Mouse (Mus musculus): ENCODE measurements around the gene Hoxa13. TPM values are rescaled to one million over a fixed set of nuclear protein-coding genes. Genes with fewer than 3 reads are reported as not detected.

Hoxa13 gene
- polyA plus RNA-seq, 1 experiment, result 0.77 TPM

GRCm38 (mm10) chr6:52300806-52301205 is 40.1 kb upstream of the Hoxa13 start:
- H3K4me3 ChIP-seq (ENCODE audit: insufficient read depth, poor library complexity, severe bottlenecking), result no peak overlapping the region
- no peak overlapping the region for H3ac ChIP-seq (ENCODE audit: control insufficient read depth, insufficient read length, low read depth)
- H3K36me3 ChIP-seq (ENCODE audit: control insufficient read depth, insufficient read depth), result no peaks in the 10 kb centered on the region
- H3K79me2 ChIP-seq (ENCODE audit: control insufficient read depth, insufficient read depth), result no peaks in the 10 kb centered on the region
- H3K27me3 ChIP-seq (ENCODE audit: control insufficient read depth, insufficient read depth, insufficient read length), result no peaks in the 10 kb centered on the region
- H3K79me3 ChIP-seq (ENCODE audit: low read depth), result no peaks in the 10 kb centered on the region
- no peak for TF ChIP-seq MYOG (IDR thresholded peaks at IDR 0.05; ENCODE audit: control insufficient read depth, extremely low read depth, insufficient read length)

DNA sequence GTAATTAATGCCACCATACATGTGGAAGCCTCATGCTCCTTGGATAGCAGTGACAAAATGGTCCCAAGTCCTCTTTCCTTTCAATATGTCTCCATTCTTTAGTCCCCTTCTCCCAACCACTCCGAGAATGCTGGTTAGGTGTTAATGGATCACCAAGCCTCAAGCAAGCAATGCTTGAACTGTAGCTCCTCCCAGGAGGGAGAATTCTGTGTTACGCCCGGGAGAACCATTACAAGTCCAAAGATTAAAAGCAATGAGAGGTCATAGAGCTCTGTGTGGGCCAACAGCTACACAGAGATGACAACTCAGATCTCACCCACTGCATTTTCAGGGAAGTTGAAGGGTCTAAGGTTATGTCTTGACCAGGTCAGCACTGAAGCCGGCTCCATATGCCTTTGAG is 37.8 kb upstream of the Hoxa13 start:
- no peak for TF ChIP-seq USF1 (IDR thresholded peaks at IDR 0.05; ENCODE audit: low read depth)
- Histone ChIP-seq H3K27me3 (ENCODE audit: control insufficient read depth, insufficient read depth, insufficient read length) (no peaks in the 10 kb centered on the region), H3ac (ENCODE audit: control insufficient read depth, insufficient read length, low read depth) (no peak overlapping the region), H3K79me3 (ENCODE audit: low read depth) (no peaks in the 10 kb centered on the region), H3K4me3 (ENCODE audit: insufficient read depth, poor library complexity, severe bottlenecking) (no peak overlapping the region), H3K79me2 (ENCODE audit: control insufficient read depth, insufficient read depth) (no peaks in the 10 kb centered on the region), H3K36me3 (ENCODE audit: control insufficient read depth, insufficient read depth) (no peaks in the 10 kb centered on the region)

DNA sequence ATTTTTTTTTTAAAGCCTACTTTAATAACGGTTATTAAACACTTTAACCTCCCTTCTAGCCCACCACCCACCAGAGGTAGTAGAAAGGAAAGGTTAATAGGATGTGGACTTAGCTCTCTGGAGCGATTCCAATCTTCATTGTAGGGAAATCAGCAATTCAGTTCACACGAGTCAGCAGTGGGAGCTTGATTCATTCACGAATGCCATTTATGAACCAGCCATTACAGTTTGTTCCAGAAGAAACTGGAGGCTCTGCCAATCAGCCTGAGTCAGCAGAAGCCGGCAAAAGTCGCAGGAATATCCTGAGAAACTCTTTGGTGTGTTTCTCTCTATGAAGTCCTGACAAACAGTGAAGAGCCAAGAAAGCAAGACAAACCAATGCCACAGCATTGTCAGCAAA is 33.9 kb upstream of the Hoxa13 start:
- Histone ChIP-seq H3K4me3 (ENCODE audit: insufficient read depth, poor library complexity, severe bottlenecking) (no peak overlapping the region), H3K27me3 (ENCODE audit: control insufficient read depth, insufficient read depth, insufficient read length) (no peaks in the 10 kb centered on the region), H3K79me3 (ENCODE audit: low read depth) (no peaks in the 10 kb centered on the region), H3ac (ENCODE audit: control insufficient read depth, insufficient read length, low read depth) (no peak overlapping the region), H3K36me3 (ENCODE audit: control insufficient read depth, insufficient read depth) (no peaks in the 10 kb centered on the region), H3K79me2 (ENCODE audit: control insufficient read depth, insufficient read depth) (no peaks in the 10 kb centered on the region)
- TF ChIP-seq MYOD1 (IDR thresholded peaks at IDR 0.05; ENCODE audit: control insufficient read depth, insufficient read length, low read depth), result no peak
- no peak for TF ChIP-seq MAX (IDR thresholded peaks at IDR 0.05)
- no peak for TF ChIP-seq CEBPB (IDR thresholded peaks at IDR 0.05; ENCODE audit: low read depth)
- TF ChIP-seq FOSL1 (IDR thresholded peaks at IDR 0.05; ENCODE audit: insufficient read depth, low read length, poor library complexity, severe bottlenecking), result no peak
- no peak for TF ChIP-seq USF1 (IDR thresholded peaks at IDR 0.05; ENCODE audit: low read depth)
- TF ChIP-seq CTCF (IDR thresholded peaks at IDR 0.05; ENCODE audit: control insufficient read depth, insufficient read depth, insufficient read length), result no peak
- TF ChIP-seq MYOG (IDR thresholded peaks at IDR 0.05; ENCODE audit: control insufficient read depth, extremely low read depth, insufficient read length), result no peak

DNA sequence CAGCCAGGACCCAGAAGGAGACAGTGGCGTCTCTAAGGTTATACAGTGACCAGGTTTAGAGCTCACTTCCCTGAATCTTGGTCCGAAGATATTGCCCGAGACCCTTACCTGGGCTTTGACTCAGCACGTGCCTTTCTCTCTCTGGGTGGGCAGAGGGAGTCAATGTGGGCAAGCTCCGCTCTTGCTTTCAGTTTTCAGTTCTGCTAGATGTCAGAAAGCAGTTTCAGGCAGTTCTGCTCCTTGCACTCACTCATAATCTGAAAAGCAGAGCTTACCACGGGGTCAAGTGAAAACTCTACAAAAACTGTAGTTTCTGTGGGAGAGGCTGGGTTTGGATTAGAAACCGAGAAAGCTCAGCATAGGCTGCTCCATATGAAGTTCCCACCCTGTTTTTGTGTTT is 31.6 kb upstream of the Hoxa13 start:
- Histone ChIP-seq H3ac (ENCODE audit: control insufficient read depth, insufficient read length, low read depth) (no peak overlapping the region), H3K36me3 (ENCODE audit: control insufficient read depth, insufficient read depth) (no peaks in the 10 kb centered on the region), H3K79me2 (ENCODE audit: control insufficient read depth, insufficient read depth) (no peaks in the 10 kb centered on the region), H3K79me3 (ENCODE audit: low read depth) (no peaks in the 10 kb centered on the region), H3K27me3 (ENCODE audit: control insufficient read depth, insufficient read depth, insufficient read length) (no peaks in the 10 kb centered on the region), H3K4me3 (ENCODE audit: insufficient read depth, poor library complexity, severe bottlenecking) (no peak overlapping the region)
- TF ChIP-seq CTCF (IDR thresholded peaks at IDR 0.05; ENCODE audit: control insufficient read depth, insufficient read depth, insufficient read length) (no peak), FOSL1 (IDR thresholded peaks at IDR 0.05; ENCODE audit: insufficient read depth, low read length, poor library complexity, severe bottlenecking) (no peak), CEBPB (IDR thresholded peaks at IDR 0.05; ENCODE audit: low read depth) (no peak), MYOD1 (IDR thresholded peaks at IDR 0.05; ENCODE audit: control insufficient read depth, insufficient read length, low read depth) (no peak), MYOG (IDR thresholded peaks at IDR 0.05; ENCODE audit: control insufficient read depth, extremely low read depth, insufficient read length) (no peak), USF1 (IDR thresholded peaks at IDR 0.05; ENCODE audit: low read depth) (no peak), MAX (IDR thresholded peaks at IDR 0.05) (no peak)

- TF ChIP-seq CEBPB (IDR thresholded peaks at IDR 0.05; ENCODE audit: low read depth), result no peak
- no peak for TF ChIP-seq MAX (IDR thresholded peaks at IDR 0.05)
- TF ChIP-seq MYOD1 (IDR thresholded peaks at IDR 0.05; ENCODE audit: control insufficient read depth, insufficient read length, low read depth), result no peak
- no peak for TF ChIP-seq FOSL1 (IDR thresholded peaks at IDR 0.05; ENCODE audit: insufficient read depth, low read length, poor library complexity, severe bottlenecking)
- TF ChIP-seq MYOG (IDR thresholded peaks at IDR 0.05; ENCODE audit: control insufficient read depth, extremely low read depth, insufficient read length), result no peak
- TF ChIP-seq USF1 (IDR thresholded peaks at IDR 0.05; ENCODE audit: low read depth), result no peak
- TF ChIP-seq CTCF (IDR thresholded peaks at IDR 0.05; ENCODE audit: control insufficient read depth, insufficient read depth, insufficient read length), result no peak
- H3ac ChIP-seq (ENCODE audit: control insufficient read depth, insufficient read length, low read depth), result no peak overlapping the region
- no peaks in the 10 kb centered on the region for H3K79me3 ChIP-seq (ENCODE audit: low read depth)
- no peaks in the 10 kb centered on the region for H3K36me3 ChIP-seq (ENCODE audit: control insufficient read depth, insufficient read depth)
- H3K79me2 ChIP-seq (ENCODE audit: control insufficient read depth, insufficient read depth), result no peaks in the 10 kb centered on the region
- no peak overlapping the region for H3K4me3 ChIP-seq (ENCODE audit: insufficient read depth, poor library complexity, severe bottlenecking)
- H3K27me3 ChIP-seq (ENCODE audit: control insufficient read depth, insufficient read depth, insufficient read length), result no peaks in the 10 kb centered on the region
Observed at GRCm38 (mm10) chr6:52291021-52291860, 30.6 kb upstream of the Hoxa13 start.

DNA sequence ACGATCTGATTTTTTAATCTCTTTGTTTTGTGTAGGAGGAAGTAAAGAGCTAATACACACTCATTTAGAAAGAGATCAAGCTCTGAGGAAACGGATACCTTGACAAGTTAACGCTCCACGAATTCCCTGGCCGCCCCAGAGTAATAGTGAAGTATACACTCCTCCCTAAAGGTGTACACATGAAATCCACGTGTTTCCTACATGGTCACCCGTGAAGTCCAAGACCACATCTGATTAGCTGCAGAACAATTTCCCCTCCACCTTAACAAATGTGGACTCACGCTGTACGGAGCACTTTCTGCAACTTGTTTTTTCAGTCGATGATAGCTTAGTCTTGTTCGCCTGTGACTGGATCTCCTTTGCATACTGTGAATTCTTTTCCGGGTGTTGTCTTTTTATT is 29.5 kb upstream of the Hoxa13 start:
- Histone ChIP-seq H3K79me2 (ENCODE audit: control insufficient read depth, insufficient read depth) (no peaks in the 10 kb centered on the region), H3K4me3 (ENCODE audit: insufficient read depth, poor library complexity, severe bottlenecking) (no peak overlapping the region), H3K79me3 (ENCODE audit: low read depth) (no peaks in the 10 kb centered on the region), H3ac (ENCODE audit: control insufficient read depth, insufficient read length, low read depth) (no peak overlapping the region), H3K27me3 (ENCODE audit: control insufficient read depth, insufficient read depth, insufficient read length) (no peaks in the 10 kb centered on the region), H3K36me3 (ENCODE audit: control insufficient read depth, insufficient read depth) (no peaks in the 10 kb centered on the region)
- TF ChIP-seq CTCF (IDR thresholded peaks at IDR 0.05; ENCODE audit: control insufficient read depth, insufficient read depth, insufficient read length) (no peak), MYOD1 (IDR thresholded peaks at IDR 0.05; ENCODE audit: control insufficient read depth, insufficient read length, low read depth) (no peak), CEBPB (IDR thresholded peaks at IDR 0.05; ENCODE audit: low read depth) (no peak), FOSL1 (IDR thresholded peaks at IDR 0.05; ENCODE audit: insufficient read depth, low read length, poor library complexity, severe bottlenecking) (no peak), MYOG (IDR thresholded peaks at IDR 0.05; ENCODE audit: control insufficient read depth, extremely low read depth, insufficient read length) (no peak), MAX (IDR thresholded peaks at IDR 0.05) (no peak), USF1 (IDR thresholded peaks at IDR 0.05; ENCODE audit: low read depth) (no peak)
